Mouse (Mus musculus) liver, adult 2 months (tissue): ENCODE measurements around the gene Zfp36. TPM values are rescaled to one million over a fixed set of nuclear protein-coding genes. Genes with fewer than 3 reads are reported as not detected.

Source experiments
- DNase-seq: peaks from one replicate; pipeline ENCODE4 v3.0.0-alpha.2; 2011; ENCODE audit warnings: low read depth, low spot score; ENCODE audit errors: extremely low read depth
- H3K27ac ChIP-seq: fragments of 200-500 bp; replicated peaks from 2 replicates; pipeline ENCODE4 v1.5.1; 2012; ENCODE audit warnings: low read depth, mild to moderate bottlenecking, control low read depth, inconsistent platforms, low read length; ENCODE audit not compliant: insufficient read depth
- H3K27me3 ChIP-seq: fragments of 200-500 bp; 2 replicates; pipeline ENCODE4 v1.6.1; 2012; ENCODE audit warnings: mild to moderate bottlenecking, moderate library complexity, low read length, inconsistent platforms; ENCODE audit not compliant: control insufficient read depth, insufficient read depth
- H3K36me3 ChIP-seq: fragments of 200-500 bp; 2 replicates; pipeline ENCODE4 v1.6.1; 2012; ENCODE audit warnings: low read length, inconsistent platforms; ENCODE audit not compliant: control insufficient read depth, insufficient read depth
- H3K4me1 ChIP-seq: fragments of 200-500 bp; 2 replicates; pipeline ENCODE4 v1.6.1; 2011; ENCODE audit warnings: low read length; ENCODE audit not compliant: control insufficient read depth, insufficient read depth
- H3K4me3 ChIP-seq: fragments of 200-500 bp; 2 replicates; pipeline ENCODE4 v1.5.1; 2011; ENCODE audit warnings: low read depth, mild to moderate bottlenecking, control low read depth, low read length, moderate library complexity; ENCODE audit not compliant: insufficient read depth
- H3K79me2 ChIP-seq: fragments of 200-500 bp; 2 replicates; pipeline ENCODE4 v1.6.1; 2012; ENCODE audit warnings: inconsistent platforms, mild to moderate bottlenecking, low read length, moderate library complexity; ENCODE audit not compliant: control insufficient read depth, insufficient read depth
- H3K9ac ChIP-seq: fragments of 200-500 bp; 2 replicates; pipeline ENCODE4 v1.6.1; 2012; ENCODE audit warnings: low read depth, mild to moderate bottlenecking, control low read depth, inconsistent platforms, low read length
- CTCF ChIP-seq: fragments of 200-500 bp; IDR thresholded peaks from 2 replicates; pipeline ENCODE4 v1.5.1; 2011; ENCODE audit warnings: low read depth, low read length, control low read depth
- POLR2A ChIP-seq: fragments of 200-500 bp; IDR thresholded peaks from 2 replicates; pipeline ENCODE4 v1.6.1; 2011; ENCODE audit warnings: low read length, control low read depth; ENCODE audit not compliant: insufficient read depth; ENCODE audit errors: extremely low read depth
- WGBS: fragments of 180-500 bp; shearing (Covaris S2); methylation state at CpG from one replicate; pipeline ENCODE4 v1.1.7; 2018; 5-methylcytosine and 5-hydroxymethylcytosine counted together
- polyA plus RNA-seq: library from polyadenylated mRNA; depleted of rRNA; stranded (reverse); fragments of >200 nt; gene quantifications from 2 replicates; pipeline ENCODE4 v1.2.3, GENCODE M21; 2012
- total RNA-seq: library from RNA; depleted of rRNA; stranded (reverse); fragments of >200 nt; gene quantifications from 2 replicates; pipeline ENCODE4 v1.2.3, GENCODE M21; 2014

The Zfp36 gene
- total and polyA plus RNA-seq, 2 experiments, result 16.4 to 41.1 TPM

- Histone ChIP-seq H3K27me3 (no peaks in the 10 kb centered on the region), H3K4me3 (peak overlapping the region; percentile 70), H3K36me3 (peaks cover 5% of the 10 kb centered on the region), H3K4me1 (peaks cover 25% of the 10 kb centered on the region; the same call in 1 of the 2 replicates), H3K27ac (peak overlapping the region; percentile 100), H3K9ac (peak overlapping the region; percentile 56), H3K79me2 (peaks cover 15% of the 10 kb centered on the region)
- 2% methylated on average over 11 of the region's 12 CpGs for WGBS
- TF ChIP-seq POLR2A (no peak), CTCF (no peak)
- no peak for DNase-seq
Measured at GRCm38 (mm10) chr7:28382347-28382951, 2.4 kb upstream of the Zfp36 start.

- 0 out of 2 replicates have a peak, but pooled peaks have one; percentile 29 for TF ChIP-seq POLR2A
- no peak for TF ChIP-seq CTCF
- Histone ChIP-seq H3K27ac (peak overlapping the region; percentile 100), H3K4me3 (peak overlapping the region; percentile 70), H3K27me3 (no peaks in the 10 kb centered on the region), H3K79me2 (peaks cover 20% of the 10 kb centered on the region), H3K9ac (peak overlapping the region; percentile 90), H3K36me3 (peaks cover 8% of the 10 kb centered on the region), H3K4me1 (peaks cover 25% of the 10 kb centered on the region; the same call in 1 of the 2 replicates)
- DNase-seq, result peak; percentile 86
- under 1% methylated on average over 20 of the region's 20 CpGs for WGBS
Measured at GRCm38 (mm10) chr7:28381938-28382337, 1.9 kb upstream of the Zfp36 start.

GRCm38 (mm10) chr7:28381017-28381790 is 1.2 kb upstream of the Zfp36 start:
- DNase-seq, result peak; percentile 83
- H3K4me3 ChIP-seq, result peak overlapping the region; percentile 70
- H3K4me1 ChIP-seq, result peaks cover 23% of the 10 kb centered on the region; the same call in 1 of the 2 replicates
- no peaks in the 10 kb centered on the region for H3K27me3 ChIP-seq
- H3K36me3 ChIP-seq, result peaks cover 8% of the 10 kb centered on the region
- peak overlapping the region; percentile 90 for H3K9ac ChIP-seq
- H3K79me2 ChIP-seq, result peaks cover 20% of the 10 kb centered on the region
- WGBS, result 2% methylated on average over 30 of the region's 30 CpGs
- peak overlapping the region; percentile 100 for H3K27ac ChIP-seq
- TF ChIP-seq CTCF (no peak), POLR2A (0 out of 2 replicates have a peak, but pooled peaks have one; percentile 18)

- WGBS, result under 1% methylated on average over 53 of the region's 53 CpGs
- Histone ChIP-seq H3K79me2 (peaks cover 20% of the 10 kb centered on the region), H3K27me3 (no peaks in the 10 kb centered on the region), H3K4me1 (peaks cover 25% of the 10 kb centered on the region; the same call in 1 of the 2 replicates), H3K9ac (peak overlapping the region; percentile 99), H3K4me3 (peak overlapping the region; percentile 96), H3K36me3 (peaks cover 8% of the 10 kb centered on the region), H3K27ac (peak overlapping the region; percentile 97)
- TF ChIP-seq CTCF (no peak; the same call in 1 of the 2 replicates), POLR2A (peak; percentile 100)
- DNase-seq, result peak; percentile 93
Measured at GRCm38 (mm10) chr7:28378769-28379651, 1.0 kb downstream of the Zfp36 start.

- WGBS, result under 1% methylated on average over 32 of the region's 32 CpGs
- peak overlapping the region; percentile 97 for H3K27ac ChIP-seq
- H3K4me1 ChIP-seq, result peaks cover 18% of the 10 kb centered on the region; the same call in 1 of the 2 replicates
- TF ChIP-seq POLR2A (peak; percentile 53; the same call in 1 of the 2 replicates), CTCF (no peak; the same call in 1 of the 2 replicates)
- peak; percentile 74 for DNase-seq
- peak overlapping the region; percentile 96 for H3K4me3 ChIP-seq
- H3K36me3 ChIP-seq, result peaks cover 8% of the 10 kb centered on the region
- peak overlapping the region; percentile 99 for H3K9ac ChIP-seq
- peaks cover 20% of the 10 kb centered on the region for H3K79me2 ChIP-seq
- H3K27me3 ChIP-seq, result no peaks in the 10 kb centered on the region
Measured at GRCm38 (mm10) chr7:28378066-28378690, 1.9 kb downstream of the Zfp36 start.
